Mouse (Mus musculus): ENCODE measurements around the gene Olfr716. TPM values are rescaled to one million over a fixed set of nuclear protein-coding genes. Genes with fewer than 3 reads are reported as not detected.

Gene Olfr716
- polyA plus RNA-seq (2014; fragmentation: Illumina TruSeq; extraction: RNeasy Lipid Tissue Mini Kit (QIAGEN cat#74804); ENCODE audit: low read depth, low replicate concordance) = not detected

DNA sequence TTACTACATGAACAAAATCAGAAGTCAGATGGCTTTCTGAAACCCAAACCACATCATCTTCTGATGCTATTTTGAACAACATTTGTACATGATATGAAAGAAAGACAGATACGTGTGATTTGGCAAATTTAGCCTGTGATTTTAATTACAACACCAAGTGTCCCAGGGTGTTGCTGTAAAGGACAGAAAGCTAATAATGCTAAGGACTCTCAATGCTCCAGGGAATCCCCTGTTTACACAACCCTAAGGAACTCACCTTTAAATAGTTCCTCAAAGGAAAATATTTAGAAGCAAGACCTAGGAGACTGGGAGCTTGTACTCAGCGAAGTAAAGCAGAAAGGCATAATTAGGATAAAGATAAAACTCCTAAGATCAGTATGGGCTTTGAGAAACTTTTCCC is at the start of gene Olfr716:
Gene Olfr716 (plus strand): TSS at position 301 of the 400 bp plus-strand sequence.

DNA sequence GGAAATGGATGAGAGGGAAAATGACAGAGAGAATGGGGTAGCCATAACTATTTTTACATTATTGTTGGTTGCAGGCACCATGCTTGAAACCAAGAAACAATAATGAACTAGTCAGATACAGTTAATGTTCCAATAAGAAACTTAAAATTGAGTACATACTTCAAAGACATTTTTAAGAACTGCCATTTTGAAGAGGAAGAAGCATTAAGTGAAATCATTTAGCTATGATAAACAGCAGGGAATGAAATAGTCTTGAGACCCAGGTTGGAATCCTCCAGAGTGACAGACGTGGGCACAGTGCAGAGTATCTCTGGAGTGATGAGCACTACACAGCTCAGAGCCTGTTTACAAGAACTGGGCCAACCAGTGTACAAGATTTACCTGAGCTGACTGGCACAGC is 45.2 kb upstream of the Olfr716 start, which contains the start of gene Olfr17:
Gene Olfr17 (plus strand): TSS at position 301 of the 400 bp plus-strand sequence.

DNA sequence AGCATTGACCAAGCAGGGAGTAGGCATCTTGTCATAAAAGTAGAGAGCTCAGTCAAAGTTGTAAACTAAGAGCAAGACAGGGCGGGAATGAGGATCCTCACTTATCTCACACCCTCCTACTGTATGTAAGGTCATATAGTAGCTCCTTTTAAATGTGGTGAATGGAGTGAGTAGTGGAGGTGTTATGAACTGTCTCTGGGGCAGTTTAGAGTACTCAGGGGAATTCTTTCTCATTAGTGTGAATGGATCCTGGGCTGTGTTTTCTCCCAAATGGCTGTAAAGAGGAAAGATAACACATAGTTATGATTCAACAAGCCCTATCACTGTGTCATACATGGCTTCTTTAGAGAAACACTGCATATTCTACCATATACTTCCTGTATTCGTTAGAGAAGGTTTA is 27.9 kb upstream of the Olfr716 start, which contains the start of gene Olfr715b:
Gene Olfr715b (minus strand): TSS at position 101 of the 400 bp plus-strand sequence.

DNA sequence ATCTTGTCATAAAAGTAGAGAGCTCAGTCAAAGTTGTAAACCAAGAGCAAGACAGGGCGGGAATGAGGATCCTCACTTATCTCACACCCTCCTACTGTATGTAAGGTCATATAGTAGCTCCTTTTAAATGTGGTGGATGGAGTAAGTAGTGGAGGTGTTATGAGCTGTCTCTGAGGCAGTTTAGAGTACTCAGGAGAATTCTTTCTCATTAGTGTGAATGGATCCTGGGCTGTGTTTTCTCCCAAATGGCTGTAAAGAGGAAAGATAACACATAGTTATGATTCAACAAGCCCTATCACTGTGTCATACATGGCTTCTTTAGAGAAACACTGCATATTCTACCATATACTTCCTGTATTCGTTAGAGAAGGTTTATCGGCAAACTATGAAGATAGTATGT is 7.1 kb upstream of the Olfr716 start, which contains the start of gene Olfr715:
Gene Olfr715 (minus strand): TSS at position 101 of the 400 bp plus-strand sequence.

DNA sequence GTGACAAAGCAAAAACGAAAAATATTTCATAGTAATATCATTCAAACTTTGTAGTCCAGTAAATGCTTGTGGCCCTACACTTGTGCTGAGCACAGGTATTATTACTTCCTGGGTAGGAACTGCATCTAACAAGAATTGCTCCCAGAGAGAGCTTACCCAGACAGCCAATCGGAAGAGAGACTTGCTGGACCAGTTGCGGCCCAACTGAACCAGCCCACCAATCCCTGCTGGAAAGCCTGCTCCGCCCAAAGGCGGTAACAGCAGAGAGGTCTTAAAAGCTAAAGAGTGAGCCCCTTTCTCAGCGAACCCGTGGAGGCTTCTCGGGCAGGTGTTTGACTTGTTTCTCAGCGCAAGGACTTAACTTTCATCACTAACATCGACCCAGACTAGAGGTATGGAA is 28.6 kb downstream of the Olfr716 start, which contains the start of gene Nlrp14:
Gene Nlrp14 (plus strand): TSS at position 301 of the 400 bp plus-strand sequence.

Other genes with a start within 250 kb of the Olfr716 start
- not detected for gene Olfr707, start 237.1 kb upstream of the Olfr716 start, polyA plus RNA-seq (2014; fragmentation: Illumina TruSeq; extraction: RNeasy Lipid Tissue Mini Kit (QIAGEN cat#74804); ENCODE audit: low read depth, low replicate concordance)
- not detected for gene Olfr1532-ps1, start 230.3 kb upstream of the Olfr716 start, polyA plus RNA-seq (2014; fragmentation: Illumina TruSeq; extraction: RNeasy Lipid Tissue Mini Kit (QIAGEN cat#74804); ENCODE audit: low read depth, low replicate concordance)
- gene Olfr709-ps1, start 206.1 kb upstream of the Olfr716 start, polyA plus RNA-seq (2014; fragmentation: Illumina TruSeq; extraction: RNeasy Lipid Tissue Mini Kit (QIAGEN cat#74804); ENCODE audit: low read depth, low replicate concordance) = not detected
- not detected for gene Olfr710, start 190.0 kb upstream of the Olfr716 start, polyA plus RNA-seq (2014; fragmentation: Illumina TruSeq; extraction: RNeasy Lipid Tissue Mini Kit (QIAGEN cat#74804); ENCODE audit: low read depth, low replicate concordance)
- gene Olfr6, start 174.4 kb upstream of the Olfr716 start, polyA plus RNA-seq (2014; fragmentation: Illumina TruSeq; extraction: RNeasy Lipid Tissue Mini Kit (QIAGEN cat#74804); ENCODE audit: low read depth, low replicate concordance) = not detected
- not detected for gene Olfr711, start 162.9 kb upstream of the Olfr716 start, polyA plus RNA-seq (2014; fragmentation: Illumina TruSeq; extraction: RNeasy Lipid Tissue Mini Kit (QIAGEN cat#74804); ENCODE audit: low read depth, low replicate concordance)
- gene Olfr2, start 132.3 kb upstream of the Olfr716 start, polyA plus RNA-seq (2014; fragmentation: Illumina TruSeq; extraction: RNeasy Lipid Tissue Mini Kit (QIAGEN cat#74804); ENCODE audit: low read depth, low replicate concordance) = not detected
- gene Olfr713, start 107.2 kb upstream of the Olfr716 start, polyA plus RNA-seq (2014; fragmentation: Illumina TruSeq; extraction: RNeasy Lipid Tissue Mini Kit (QIAGEN cat#74804); ENCODE audit: low read depth, low replicate concordance) = not detected
- not detected for gene Olfr714, start 67.3 kb upstream of the Olfr716 start, polyA plus RNA-seq (2014; fragmentation: Illumina TruSeq; extraction: RNeasy Lipid Tissue Mini Kit (QIAGEN cat#74804); ENCODE audit: low read depth, low replicate concordance)
- gene Olfr17, start 45.1 kb upstream of the Olfr716 start, polyA plus RNA-seq (2014; fragmentation: Illumina TruSeq; extraction: RNeasy Lipid Tissue Mini Kit (QIAGEN cat#74804); ENCODE audit: low read depth, low replicate concordance) = not detected
- gene Olfr715b, start 28.0 kb upstream of the Olfr716 start, polyA plus RNA-seq (2014; fragmentation: Illumina TruSeq; extraction: RNeasy Lipid Tissue Mini Kit (QIAGEN cat#74804); ENCODE audit: low read depth, low replicate concordance) = not detected
- not detected for gene Olfr715, start 7.2 kb upstream of the Olfr716 start, polyA plus RNA-seq (2014; fragmentation: Illumina TruSeq; extraction: RNeasy Lipid Tissue Mini Kit (QIAGEN cat#74804); ENCODE audit: low read depth, low replicate concordance)
- gene Nlrp14, start 28.7 kb downstream of the Olfr716 start, polyA plus RNA-seq (2014; fragmentation: Illumina TruSeq; extraction: RNeasy Lipid Tissue Mini Kit (QIAGEN cat#74804); ENCODE audit: low read depth, low replicate concordance) = 5.4 TPM
- 0.56 TPM for gene Rbmxl2, start 71.1 kb downstream of the Olfr716 start, polyA plus RNA-seq (2014; fragmentation: Illumina TruSeq; extraction: RNeasy Lipid Tissue Mini Kit (QIAGEN cat#74804); ENCODE audit: low read depth, low replicate concordance)
- gene Syt9, start 232.4 kb downstream of the Olfr716 start, polyA plus RNA-seq (2014; fragmentation: Illumina TruSeq; extraction: RNeasy Lipid Tissue Mini Kit (QIAGEN cat#74804); ENCODE audit: low read depth, low replicate concordance) = 0.41 TPM